19 mouse cellular contexts compared by ENCODE assay signal in genomic region chr7:125138607-125139006, GRCm38 (mm10).
"Had no signal": no experiment of that assay in that cellular context is flagged by ENCODE, and none has a peak within 500 bp of the region (broad histone marks: within the 10 kb centered on the region; RNA-seq: fewer than 3 reads in every experiment).

No protein-coding gene starts in this region.

- H3K9me3 ChIP-seq: lung, embryonic 15.5 days; midbrain, embryonic 10.5 days; midbrain, embryonic 12.5 days; neural tube, embryonic 13.5 days; neural tube, embryonic 15.5 days had no signal

- ATAC-seq: lung, postnatal 0 days; midbrain, embryonic 16.5 days had no signal

- H3K4me3 ChIP-seq: lung, embryonic 15.5 days; midbrain, embryonic 10.5 days; midbrain, embryonic 12.5 days; myocyte; neural tube, embryonic 13.5 days; neural tube, embryonic 15.5 days had no signal

- H3K4me1 ChIP-seq: lung, embryonic 15.5 days; midbrain, embryonic 10.5 days; midbrain, embryonic 12.5 days; neural tube, embryonic 13.5 days; neural tube, embryonic 15.5 days had no signal

- DNase-seq: lung, adult 2 months; lung, postnatal 4 days; midbrain, embryonic 14.5 days; retina, postnatal 1 day; right cerebral cortex, adult 18-20 months; right cerebral cortex, postnatal 25 days; right cerebral cortex, postnatal 4 days; spleen, adult 18-20 months; thymus, adult 18-20 months; thymus, postnatal 14 days; thymus, postnatal 36 days had no signal

- H3K4me2 ChIP-seq: lung, embryonic 15.5 days; midbrain, embryonic 12.5 days; neural tube, embryonic 13.5 days; neural tube, embryonic 15.5 days had no signal

- H3K27ac ChIP-seq: lung, embryonic 15.5 days; midbrain, embryonic 10.5 days; midbrain, embryonic 12.5 days; neural tube, embryonic 13.5 days; neural tube, embryonic 15.5 days had no signal

- H3K9ac ChIP-seq: lung, embryonic 15.5 days; midbrain, embryonic 12.5 days; neural tube, embryonic 13.5 days; neural tube, embryonic 15.5 days had no signal

- H3K27me3 ChIP-seq: lung, embryonic 15.5 days; midbrain, embryonic 12.5 days; neural tube, embryonic 13.5 days; neural tube, embryonic 15.5 days had no signal

- H3K36me3 ChIP-seq: lung, embryonic 15.5 days; midbrain, embryonic 10.5 days; midbrain, embryonic 12.5 days; neural tube, embryonic 13.5 days; neural tube, embryonic 15.5 days had no signal
